Mouse (Mus musculus): ENCODE results near the gene Srsy. TPM values are rescaled to one million over a fixed set of nuclear protein-coding genes. Genes with fewer than 3 reads are reported as not detected.
"Not testable (repeated sequence)": the region's sequence is repeated elsewhere in the genome, so short reads cannot be mapped to it uniquely, and the experiment has no call there.

Gene Srsy
- not detected in 2 replicates for polyA plus RNA-seq (2015; fragmentation: Nextera tagmentation; extraction: Ambion mirVana)

DNA sequence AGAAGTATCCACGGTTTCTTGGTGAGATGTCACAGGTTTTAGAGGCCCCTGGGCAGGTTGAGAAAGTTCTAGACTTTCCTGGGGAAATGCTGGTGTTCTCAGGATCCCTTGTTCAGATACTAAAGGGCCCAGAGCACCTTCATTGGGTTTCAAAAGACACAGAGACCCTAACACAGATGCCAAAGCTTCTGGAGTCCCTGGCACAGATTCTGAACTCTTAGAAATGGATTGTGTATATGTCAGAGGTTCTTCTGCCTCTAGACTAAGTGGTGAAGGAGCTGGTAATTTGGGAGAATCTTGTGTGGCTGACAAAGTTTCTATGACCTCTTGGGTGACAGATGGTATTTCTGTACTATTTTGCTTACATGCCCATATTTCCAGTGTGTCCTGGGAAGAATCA is at the start of gene Srsy:
TSS of gene Srsy (minus strand) at position 101 of the 400 bp plus-strand sequence.
- not testable (repeated sequence) for H3K9me3 ChIP-seq; H3K4me1 ChIP-seq; H3K36me3 ChIP-seq; ATAC-seq (ENCODE audit: extremely low read depth, insufficient number of reproducible peaks, low FRiP score, low TSS enrichment); H3K4me2 ChIP-seq; H3K27ac ChIP-seq (replicated peaks); H3K27me3 ChIP-seq (replicated peaks); H3K4me3 ChIP-seq; H3K9ac ChIP-seq
- WGBS = no CpG with 5 or more reads among the region's 1 CpGs

Other genes with a start within 250 kb of the Srsy start
- not detected in 2 replicates for gene Gm21904, start 91.1 kb downstream of the Srsy start, polyA plus RNA-seq (2015; fragmentation: Nextera tagmentation; extraction: Ambion mirVana)
- gene Gm20772, start 62.6 kb downstream of the Srsy start, polyA plus RNA-seq (2015; fragmentation: Nextera tagmentation; extraction: Ambion mirVana) = not detected in 2 replicates
- gene Gm20831, start 62.6 kb downstream of the Srsy start, polyA plus RNA-seq (2015; fragmentation: Nextera tagmentation; extraction: Ambion mirVana) = not detected in 2 replicates
- not detected in 2 replicates for gene Gm21764, start 124.5 kb upstream of the Srsy start, polyA plus RNA-seq (2015; fragmentation: Nextera tagmentation; extraction: Ambion mirVana)
- not detected in 2 replicates for gene Ssty1, start 151.8 kb upstream of the Srsy start, polyA plus RNA-seq (2015; fragmentation: Nextera tagmentation; extraction: Ambion mirVana)

Measured in heart, embryonic 13.5 days (tissue).